Mouse (Mus musculus) erythroblast, embryonic 14.5 days (primary cell): Measurements from ENCODE around the gene Shh.

Experiments
- GATA1 ChIP-seq: IDR thresholded peaks from 2 replicates; pipeline ENCODE4 v1.6.1; 2012; ENCODE audit warnings: low read length, inconsistent platforms, mixed read lengths
- TAL1 ChIP-seq: IDR thresholded peaks from 3 replicates; pipeline ENCODE4 v1.6.1; 2012; ENCODE audit warnings: low read length, inconsistent platforms, mixed read lengths

DNA sequence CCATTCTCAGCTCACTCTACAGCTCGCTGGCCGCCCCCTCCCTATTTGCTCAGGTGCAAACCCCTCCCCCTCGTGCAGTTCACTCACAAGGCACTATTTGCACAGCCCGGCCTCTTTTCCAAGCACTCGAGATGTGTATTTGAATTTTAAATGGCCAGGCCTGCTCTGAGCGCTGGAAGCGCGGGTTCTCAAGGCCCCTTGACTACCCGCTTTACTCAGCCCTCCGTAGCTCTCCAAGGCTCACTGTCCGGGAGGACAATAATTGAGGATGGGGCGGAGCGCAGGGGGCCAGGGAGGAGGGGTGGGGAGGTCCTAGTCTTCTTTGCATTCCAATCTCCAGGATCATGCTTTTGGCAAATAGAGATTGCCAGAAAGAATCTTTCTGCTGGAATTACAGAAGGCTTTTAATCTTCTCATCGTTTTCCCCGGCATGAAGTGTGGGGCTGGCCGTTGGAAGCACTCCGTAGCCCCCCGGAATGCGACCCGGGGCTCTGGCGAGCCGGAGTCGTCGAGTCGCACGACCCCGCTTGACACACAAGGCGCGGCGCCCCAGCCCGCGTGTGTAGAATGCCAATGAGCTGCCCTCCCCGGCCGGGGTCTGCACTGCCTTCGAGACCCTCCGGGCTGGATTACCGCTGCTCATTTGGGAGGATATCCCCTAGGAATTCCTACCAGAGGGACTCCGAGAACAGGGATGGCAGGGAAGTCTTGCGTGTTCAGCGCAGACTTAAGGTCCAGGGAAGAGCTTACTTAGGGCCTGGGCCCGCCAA, 7.4 kb downstream of the Shh start:
- no peak for TF ChIP-seq GATA1
- TF ChIP-seq TAL1, result no peak
